Mouse (Mus musculus): ENCODE results near the gene Pcyox1. TPM values are rescaled to one million over a fixed set of nuclear protein-coding genes. Genes with fewer than 3 reads are reported as not detected.
"Not testable (repeated sequence)": the region's sequence is repeated elsewhere in the genome, so short reads cannot be mapped to it uniquely, and the experiment has no call there.

Pcyox1 gene
- polyA plus RNA-seq, 1 experiment from 2014 or later: 97.6 TPM

- no peak overlapping the region for H3K9ac ChIP-seq
- H3K27me3 ChIP-seq: no peaks in the 10 kb centered on the region
- WGBS: 51% methylated on average over 7 of the region's 7 CpGs
- H3K27ac ChIP-seq: no peak overlapping the region
- no peak for ATAC-seq (replicated peaks; ENCODE audit: low FRiP score)
- no peaks in the 10 kb centered on the region for H3K36me3 ChIP-seq
- no peak overlapping the region for H3K4me2 ChIP-seq
- H3K4me1 ChIP-seq: peaks cover 5% of the 10 kb centered on the region; the same call in 1 of the 2 replicates
- no peaks in the 10 kb centered on the region for H3K9me3 ChIP-seq (replicated peaks)
- no peak overlapping the region for H3K4me3 ChIP-seq (replicated peaks)
Measured at GRCm38 (mm10) chr6:86360691-86361090, 36.3 kb downstream of the Pcyox1 start.

- Histone ChIP-seq H3K4me1 (no peaks in the 10 kb centered on the region), H3K27me3 (no peaks in the 10 kb centered on the region), H3K4me2 (no peak overlapping the region), H3K27ac (no peak overlapping the region), H3K9me3 (replicated peaks) (no peaks in the 10 kb centered on the region), H3K4me3 (replicated peaks) (no peak overlapping the region), H3K36me3 (no peaks in the 10 kb centered on the region), H3K9ac (no peak overlapping the region)
- no peak for ATAC-seq (replicated peaks; ENCODE audit: low FRiP score)
- 61% methylated on average over 9 of the region's 9 CpGs for WGBS
Measured at GRCm38 (mm10) chr6:86356956-86357355, 40.0 kb downstream of the Pcyox1 start.

- Histone ChIP-seq H3K36me3 (no peaks in the 10 kb centered on the region), H3K27ac (no peak overlapping the region), H3K4me1 (no peaks in the 10 kb centered on the region), H3K9ac (no peak overlapping the region), H3K9me3 (replicated peaks) (no peaks in the 10 kb centered on the region), H3K27me3 (no peaks in the 10 kb centered on the region), H3K4me3 (replicated peaks) (no peak overlapping the region), H3K4me2 (no peak overlapping the region)
- 77% methylated on average over 3 of the region's 3 CpGs for WGBS
- no peak for ATAC-seq (replicated peaks; ENCODE audit: low FRiP score)
Measured at GRCm38 (mm10) chr6:86354948-86355347, 42.0 kb downstream of the Pcyox1 start.

GRCm38 (mm10) chr6:86349257-86349656 lies 47.7 kb downstream of the Pcyox1 start:
- WGBS: 66% methylated on average over 7 of the region's 7 CpGs
- Histone ChIP-seq H3K4me2 (no peak overlapping the region), H3K4me1 (peaks cover 2% of the 10 kb centered on the region; the same call in 1 of the 2 replicates), H3K4me3 (replicated peaks) (no peak overlapping the region), H3K27ac (no peak overlapping the region), H3K9me3 (replicated peaks) (no peaks in the 10 kb centered on the region), H3K9ac (no peak overlapping the region), H3K36me3 (no peaks in the 10 kb centered on the region), H3K27me3 (no peaks in the 10 kb centered on the region)
- ATAC-seq (replicated peaks; ENCODE audit: low FRiP score): no peak

GRCm38 (mm10) chr6:86346063-86346462 lies 50.9 kb downstream of the Pcyox1 start:
- Histone ChIP-seq H3K9ac (no peak overlapping the region), H3K27ac (no peak overlapping the region), H3K36me3 (no peaks in the 10 kb centered on the region), H3K4me3 (replicated peaks) (no peak overlapping the region), H3K9me3 (replicated peaks) (no peaks in the 10 kb centered on the region), H3K4me2 (no peak overlapping the region), H3K4me1 (peaks cover 9% of the 10 kb centered on the region), H3K27me3 (no peaks in the 10 kb centered on the region)
- ATAC-seq (replicated peaks; ENCODE audit: low FRiP score): no peak
- WGBS: 54% methylated on average over 2 of the region's 2 CpGs

GRCm38 (mm10) chr6:86343656-86344055 lies 53.3 kb downstream of the Pcyox1 start:
- no peaks in the 10 kb centered on the region for H3K36me3 ChIP-seq
- no peak overlapping the region for H3K4me3 ChIP-seq (replicated peaks)
- ATAC-seq (replicated peaks; ENCODE audit: low FRiP score): 0 out of 2 replicates have a peak, but pooled peaks have one; percentile 15
- no peaks in the 10 kb centered on the region for H3K27me3 ChIP-seq
- no peaks in the 10 kb centered on the region for H3K9me3 ChIP-seq (replicated peaks)
- H3K27ac ChIP-seq: 0 out of 2 replicates have a peak overlapping the region, but pooled peaks have one; percentile 6
- peaks cover 9% of the 10 kb centered on the region for H3K4me1 ChIP-seq
- 19% methylated on average over 7 of the region's 7 CpGs for WGBS
- H3K9ac ChIP-seq: no peak overlapping the region
- peak overlapping the region; percentile 42 for H3K4me2 ChIP-seq

GRCm38 (mm10) chr6:86336340-86336739 lies 60.6 kb downstream of the Pcyox1 start:
- not testable (repeated sequence) for H3K4me1 ChIP-seq; H3K36me3 ChIP-seq; ATAC-seq (replicated peaks; ENCODE audit: low FRiP score); H3K4me3 ChIP-seq (replicated peaks); H3K9ac ChIP-seq; H3K9me3 ChIP-seq (replicated peaks); H3K4me2 ChIP-seq; H3K27ac ChIP-seq; H3K27me3 ChIP-seq
- whole genome bisulfite sequencing: 88% methylated on average over 4 of the region's 4 CpGs

Other genes starting within 250 kb of the Pcyox1 start
- gene Tgfa, start 201.9 kb downstream of the Pcyox1 start, polyA plus RNA-seq (2015; fragmentation: Nextera tagmentation; extraction: Ambion mirVana): 7.2 and 8.7 TPM in 2 replicates
- 145 and 148 TPM in 2 replicates for gene Fam136a, start 31.5 kb downstream of the Pcyox1 start, polyA plus RNA-seq (2015; fragmentation: Nextera tagmentation; extraction: Ambion mirVana)
- 665 and 702 TPM in 2 replicates for gene Snrpg, start 25.9 kb downstream of the Pcyox1 start, polyA plus RNA-seq (2015; fragmentation: Nextera tagmentation; extraction: Ambion mirVana)
- gene Tia1, start 7.1 kb upstream of the Pcyox1 start, polyA plus RNA-seq (2015; fragmentation: Nextera tagmentation; extraction: Ambion mirVana): 218 and 219 TPM in 2 replicates
- gene Gm44790, start 29.5 kb upstream of the Pcyox1 start, polyA plus RNA-seq (2015; fragmentation: Nextera tagmentation; extraction: Ambion mirVana): 0.43 and 0.51 TPM in 2 replicates
- 24.4 and 25.5 TPM in 2 replicates for gene C87436, start 41.2 kb upstream of the Pcyox1 start, polyA plus RNA-seq (2015; fragmentation: Nextera tagmentation; extraction: Ambion mirVana)
- gene Pcbp1, start 129.2 kb upstream of the Pcyox1 start, polyA plus RNA-seq (2015; fragmentation: Nextera tagmentation; extraction: Ambion mirVana): 488 and 506 TPM in 2 replicates
- 2.6 and 4.5 TPM in 2 replicates for gene Asprv1, start 231.0 kb upstream of the Pcyox1 start, polyA plus RNA-seq (2015; fragmentation: Nextera tagmentation; extraction: Ambion mirVana)

All from kidney, embryonic 15.5 days (tissue).